Mouse (Mus musculus): ENCODE data around the gene Spg11.

Gene Spg11

GRCm38 (mm10) chr2:122117961-122118958 is at the start of gene Spg11:
Spg11 (minus strand) TSS chr2:122118386.
- DNase-seq: peak; percentile 96

DNA sequence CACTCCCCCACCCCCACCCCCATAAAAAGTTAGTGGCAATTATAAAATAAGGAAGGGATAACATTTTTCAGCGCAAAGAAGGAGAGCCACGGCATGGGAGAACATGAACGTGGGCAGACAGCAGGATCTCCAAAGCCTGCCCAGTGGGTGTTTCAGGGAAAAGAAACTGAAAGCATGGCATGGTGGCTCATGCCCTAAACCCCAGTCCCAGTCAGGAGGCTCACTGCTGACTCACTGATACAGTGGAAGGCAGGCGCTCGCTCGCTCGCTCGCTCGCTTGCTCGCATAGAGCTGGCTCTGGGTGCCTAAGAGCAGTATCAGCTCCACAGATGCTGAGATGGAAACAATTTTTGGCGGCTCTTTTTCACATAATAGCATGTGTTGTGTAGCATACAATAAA is 46.1 kb upstream of the Spg11 start:
- DNase-seq: no peak

- no peak for DNase-seq
Measured at GRCm38 (mm10) chr2:122163430-122164195, 45.4 kb upstream of the Spg11 start.

GRCm38 (mm10) chr2:122162529-122162928 is 44.3 kb upstream of the Spg11 start:
- DNase-seq: no peak

DNA sequence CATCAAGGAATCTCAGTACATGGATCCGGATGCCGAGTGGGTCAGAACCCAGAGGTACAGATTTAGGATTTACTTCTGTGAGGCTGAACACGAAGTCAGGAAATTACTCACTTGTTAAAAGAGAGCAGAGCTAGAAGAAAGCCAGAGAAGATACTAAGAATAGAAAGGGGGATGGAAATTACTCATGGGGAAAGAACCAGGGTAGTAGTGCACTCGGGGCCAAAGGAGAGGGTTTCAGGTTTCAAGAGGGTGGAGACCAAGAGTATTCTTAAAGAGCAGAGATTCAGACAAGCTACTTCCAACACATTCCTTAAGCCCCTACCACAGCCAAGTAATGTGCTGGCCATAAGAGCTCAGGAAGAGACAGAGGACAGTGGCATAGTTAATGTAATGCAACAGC is 43.4 kb upstream of the Spg11 start:
- DNase-seq: no peak

DNA sequence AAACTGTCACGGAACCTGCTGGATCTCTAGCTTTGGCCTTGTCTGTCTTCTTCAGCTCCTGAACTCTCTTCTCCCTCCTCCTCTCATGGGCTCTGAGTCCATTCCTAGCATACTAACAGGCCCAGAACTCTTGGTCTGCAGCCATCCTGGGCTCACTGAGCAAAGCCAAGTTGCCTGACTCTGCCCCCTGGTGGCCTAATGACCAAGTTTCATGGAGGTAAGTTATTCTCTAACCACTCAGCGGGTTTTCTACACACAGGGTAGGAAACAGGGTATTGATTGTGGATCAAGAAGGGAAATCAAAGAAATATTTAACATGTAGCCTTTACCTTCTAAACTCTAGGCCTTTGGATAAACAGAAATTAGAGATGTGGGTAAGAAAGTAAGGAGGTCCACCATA is 42.5 kb upstream of the Spg11 start, which contains the start of gene Trim69:
TSS of gene Trim69 (plus strand) at position 21 of the 400 bp plus-strand sequence.
- peak; percentile 65 for DNase-seq

GRCm38 (mm10) chr2:122159667-122160066 is 41.5 kb upstream of the Spg11 start:
- DNase-seq: no peak

- no peak for DNase-seq
Measured at GRCm38 (mm10) chr2:122158362-122158802, 40.2 kb upstream of the Spg11 start.

DNA sequence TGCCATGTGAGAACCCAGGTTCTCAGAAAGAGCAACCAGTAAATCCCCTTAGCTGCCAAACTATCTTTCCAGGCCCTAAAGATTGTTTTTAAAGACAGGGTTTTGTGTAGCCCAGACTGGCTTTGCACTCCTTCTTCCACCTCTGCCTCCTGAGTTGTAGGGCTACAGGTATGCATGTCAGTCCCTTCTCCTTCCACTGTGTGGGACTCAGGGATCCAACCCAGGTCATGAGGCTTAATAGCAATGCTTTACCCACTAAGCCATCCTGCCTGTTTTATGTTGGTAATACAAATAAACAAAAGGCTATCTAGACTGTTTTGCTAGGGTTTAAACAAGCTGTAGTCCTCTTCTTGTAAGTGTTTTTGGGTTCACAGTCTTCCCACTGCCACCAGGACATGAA is 39.4 kb upstream of the Spg11 start:
- DNase-seq: no peak

- no peak for DNase-seq
Measured at GRCm38 (mm10) chr2:122156051-122156700, 38.0 kb upstream of the Spg11 start.

DNA sequence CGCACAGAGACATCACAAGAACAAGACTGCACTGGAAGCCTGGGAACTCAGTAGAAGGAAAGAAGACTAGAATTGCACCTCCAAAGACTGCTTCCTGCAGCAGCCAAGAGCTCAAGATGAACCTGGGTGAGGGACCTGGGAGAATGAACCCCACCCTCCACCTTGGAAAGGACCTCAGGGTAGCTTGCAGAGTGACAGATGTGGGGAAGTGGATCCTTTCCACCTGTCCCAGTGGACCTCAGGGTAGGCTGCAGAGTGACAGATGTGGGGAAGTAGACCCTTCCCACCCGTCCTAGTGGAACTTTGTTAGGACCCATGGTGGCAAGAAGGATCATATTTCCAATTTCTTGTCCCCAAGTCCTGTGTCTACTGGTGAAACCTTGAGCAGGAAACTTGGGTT is 37.1 kb upstream of the Spg11 start:
- no peak for DNase-seq

- no peak for DNase-seq
Measured at GRCm38 (mm10) chr2:122154479-122154878, 36.3 kb upstream of the Spg11 start.

GRCm38 (mm10) chr2:122153681-122154365 is 35.6 kb upstream of the Spg11 start:
- DNase-seq: no peak

- DNase-seq: no peak
Measured at GRCm38 (mm10) chr2:122152850-122153249, 34.7 kb upstream of the Spg11 start.

GRCm38 (mm10) chr2:122151221-122151620 is 33.0 kb upstream of the Spg11 start:
- DNase-seq: no peak

- DNase-seq: no peak
Measured at GRCm38 (mm10) chr2:122149716-122150115, 31.5 kb upstream of the Spg11 start.

- no peak for DNase-seq
Measured at GRCm38 (mm10) chr2:122149316-122149715, 31.1 kb upstream of the Spg11 start.

DNA sequence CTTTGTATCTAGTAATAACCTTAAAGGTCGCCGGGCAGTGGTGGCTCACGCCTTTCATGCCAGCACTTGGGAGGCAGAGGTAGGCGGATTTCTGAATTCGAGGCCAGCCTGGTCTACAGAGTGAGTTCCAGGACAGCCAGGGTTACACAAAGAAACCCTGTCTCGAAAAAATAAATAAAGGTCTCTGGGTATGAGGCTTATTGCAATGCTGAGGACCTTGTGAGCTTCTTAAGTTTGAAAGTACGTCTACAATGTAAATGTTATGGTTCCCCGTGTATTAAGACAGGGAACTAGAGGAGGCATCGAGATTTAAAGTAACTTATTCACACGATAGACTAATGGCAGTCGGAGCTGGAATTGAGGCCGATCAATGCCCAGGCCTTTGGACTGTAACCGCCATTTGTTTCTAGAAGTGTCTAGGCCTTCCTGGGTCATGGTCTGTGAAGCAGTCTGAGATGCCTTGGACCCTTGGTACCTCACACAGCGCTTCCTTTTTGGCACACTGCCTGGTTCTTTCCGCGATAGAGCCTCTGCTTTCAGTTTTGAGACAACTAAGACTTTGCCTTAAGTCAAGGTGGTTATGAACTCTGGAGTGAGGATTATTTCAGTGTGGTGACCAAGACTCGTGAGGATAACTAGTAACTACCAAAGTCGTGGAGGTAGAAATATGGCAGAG is 30.2 kb upstream of the Spg11 start:
- DNase-seq: no peak

DNA sequence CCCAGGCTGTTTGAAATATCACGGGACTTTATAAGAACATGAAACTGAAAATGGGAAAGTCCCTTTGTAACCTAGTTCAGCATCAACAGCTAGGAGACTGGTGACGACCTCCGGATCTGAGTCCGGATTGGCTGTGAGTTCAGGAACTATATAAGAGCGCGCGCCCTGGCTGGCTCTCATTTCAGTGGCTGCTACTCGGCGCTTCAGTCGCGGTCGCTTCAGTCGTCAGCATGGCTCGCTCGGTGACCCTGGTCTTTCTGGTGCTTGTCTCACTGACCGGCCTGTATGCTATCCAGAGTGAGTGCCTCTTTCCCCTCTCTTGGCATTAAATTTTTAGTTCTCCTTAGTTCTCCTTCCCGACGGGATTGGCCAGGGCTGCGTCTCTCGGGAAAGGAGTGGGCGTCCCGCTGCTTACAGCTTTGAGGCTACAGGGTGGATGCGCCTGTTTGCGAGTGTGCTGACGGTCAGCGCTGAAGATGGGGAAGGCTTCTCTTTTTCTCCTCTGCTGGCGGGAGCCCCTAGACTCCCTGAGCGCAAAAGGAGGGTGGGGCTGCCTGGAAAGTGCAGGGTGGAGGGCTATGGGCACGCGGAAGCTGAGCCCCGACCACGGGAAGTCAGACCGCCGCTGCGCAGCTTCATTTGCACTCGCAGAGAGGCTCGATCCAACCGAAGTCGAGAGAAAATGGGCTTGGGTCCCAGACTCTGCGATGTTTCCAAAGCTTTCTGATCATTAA is 29.5 kb upstream of the Spg11 start, which contains the start of gene B2m:
TSS of gene B2m (plus strand) at position 179 of the 734 bp plus-strand sequence.
- peak; percentile 84 for DNase-seq

DNA sequence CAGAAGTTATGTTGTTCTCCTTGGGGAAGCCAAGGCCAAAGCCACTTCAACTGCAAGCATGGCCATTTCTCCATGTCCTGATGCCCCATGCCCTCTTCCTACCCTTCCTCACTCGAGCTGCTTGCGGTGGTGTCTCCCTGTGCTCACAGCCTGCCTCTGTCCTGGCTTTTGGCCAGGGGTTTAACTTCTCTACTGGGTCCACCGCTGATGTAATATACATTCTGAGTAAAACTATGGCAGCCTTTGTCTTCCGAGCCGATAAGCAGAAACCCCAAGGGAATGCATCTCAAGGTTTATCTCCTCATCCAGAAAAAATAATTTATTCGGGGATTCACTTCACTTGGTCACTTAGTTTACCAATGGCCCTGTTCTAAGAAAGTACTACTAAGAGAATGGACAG is 28.5 kb upstream of the Spg11 start:
- no peak for DNase-seq

DNA sequence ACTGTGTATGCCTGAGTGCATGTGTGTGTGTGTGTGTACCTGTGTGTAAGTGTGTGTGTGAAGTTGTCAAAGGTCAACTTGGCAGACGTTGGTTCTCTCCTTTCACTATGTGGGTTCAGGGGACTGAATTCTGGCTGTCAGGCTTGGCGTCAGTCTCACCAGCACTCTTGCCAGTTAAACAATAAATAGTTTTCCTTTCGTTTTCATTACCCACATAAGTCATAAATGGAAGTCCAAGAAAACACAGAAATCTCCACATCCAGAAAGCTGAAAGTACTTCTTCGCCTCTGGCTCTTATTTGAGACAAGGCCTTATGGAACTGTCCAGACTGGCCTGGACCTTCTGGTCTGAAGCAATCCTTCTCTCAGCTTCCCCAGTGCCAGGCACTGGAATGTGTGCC is 27.6 kb upstream of the Spg11 start:
- DNase-seq: no peak

All from cerebellum, adult 11 months (tissue).